Mouse (Mus musculus) T-cell, adult 66 days (primary cell): ENCODE results near the gene Ltbp3. TPM values are rescaled to one million over a fixed set of nuclear protein-coding genes. Genes with fewer than 3 reads are reported as not detected.

ENCODE experiments used
- total RNA-seq, 2 experiments: library from RNA; stranded (reverse); gene quantifications; 3 replicates in 1 of 2; 4 replicates in 1 of 2; pipeline ENCODE4 v1.2.4; 2023

Gene Ltbp3
- total RNA-seq: not detected

DNA sequence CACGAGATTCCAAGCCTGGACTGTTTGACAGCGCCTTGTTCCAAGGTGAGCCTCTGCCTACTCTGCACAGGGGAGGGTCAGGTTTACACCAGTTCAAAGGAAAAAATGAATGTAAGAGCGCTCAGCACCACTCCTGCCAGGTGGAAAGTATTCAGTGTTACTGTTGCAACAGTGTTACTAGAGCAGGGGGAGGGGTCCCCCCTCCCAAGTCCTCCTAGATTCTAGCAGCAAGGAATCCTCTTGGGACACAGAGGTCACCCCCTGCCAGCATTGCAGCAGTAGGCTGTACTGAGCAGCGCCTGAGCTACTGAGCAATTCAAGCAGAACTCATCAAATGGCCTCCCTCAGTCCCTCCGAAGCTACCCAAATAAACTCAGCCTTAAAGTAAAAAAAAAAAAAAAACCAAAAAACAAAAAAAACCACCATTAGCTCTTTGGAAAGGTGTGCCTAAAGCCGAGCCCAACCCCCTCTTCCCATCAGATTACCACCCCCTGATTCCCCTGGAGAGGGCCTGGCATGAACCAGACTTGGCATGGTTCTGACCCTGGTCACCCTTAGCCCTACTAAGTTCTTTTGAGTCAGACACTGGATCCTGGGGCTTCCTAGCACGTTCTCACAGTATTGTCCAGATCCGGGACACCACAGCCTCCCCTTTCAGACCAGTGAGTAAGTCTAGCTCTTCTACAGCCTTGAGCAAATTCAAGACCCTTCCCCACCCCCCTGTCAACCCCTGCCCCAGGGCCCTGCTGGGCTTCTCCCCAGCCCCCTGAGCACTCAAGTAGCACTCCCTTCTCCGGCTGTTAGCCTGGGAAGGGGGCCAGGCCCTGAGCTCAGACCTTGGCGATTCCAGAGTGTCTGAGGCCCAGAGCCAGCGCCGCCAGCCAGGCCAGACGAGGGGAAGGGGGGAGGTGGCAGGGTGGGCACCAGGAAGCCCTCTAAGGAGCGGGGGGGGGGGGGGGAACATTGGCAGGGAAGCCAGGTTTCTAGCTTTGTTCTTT lies at the start of gene Ltbp3:
Gene Ltbp3, plus strand, starts transcription at position 585 of the 998 bp plus-strand sequence.

DNA sequence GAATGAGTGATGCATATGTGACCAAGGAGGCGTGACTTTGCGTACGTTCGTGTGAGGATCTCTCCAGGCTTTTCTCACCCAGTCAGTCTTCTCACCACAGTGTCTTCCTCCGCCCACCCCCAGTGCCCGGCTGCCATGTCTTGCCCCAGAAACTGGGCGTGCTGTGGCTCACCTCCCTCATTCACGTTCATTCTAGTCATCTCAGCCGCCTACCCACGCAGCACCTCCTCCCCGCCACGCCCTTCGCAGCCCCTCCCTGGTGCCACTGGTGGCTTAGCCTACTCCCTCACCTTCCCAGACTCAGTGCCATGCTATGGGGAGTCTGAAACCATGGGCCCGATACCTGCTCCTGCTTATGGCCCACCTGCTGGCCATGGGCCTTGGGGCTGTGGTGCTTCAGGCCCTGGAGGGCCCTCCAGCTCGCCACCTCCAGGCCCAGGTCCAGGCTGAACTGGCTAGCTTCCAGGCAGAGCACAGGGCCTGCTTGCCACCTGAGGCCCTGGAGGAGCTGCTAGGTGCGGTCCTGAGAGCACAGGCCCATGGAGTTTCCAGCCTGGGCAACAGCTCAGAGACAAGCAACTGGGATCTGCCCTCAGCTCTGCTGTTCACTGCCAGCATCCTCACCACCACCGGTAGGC lies 36.4 kb upstream of the Ltbp3 start, which contains the start of gene Kcnk7:
Gene Kcnk7, plus strand, starts transcription at position 205 of the 638 bp plus-strand sequence.

DNA sequence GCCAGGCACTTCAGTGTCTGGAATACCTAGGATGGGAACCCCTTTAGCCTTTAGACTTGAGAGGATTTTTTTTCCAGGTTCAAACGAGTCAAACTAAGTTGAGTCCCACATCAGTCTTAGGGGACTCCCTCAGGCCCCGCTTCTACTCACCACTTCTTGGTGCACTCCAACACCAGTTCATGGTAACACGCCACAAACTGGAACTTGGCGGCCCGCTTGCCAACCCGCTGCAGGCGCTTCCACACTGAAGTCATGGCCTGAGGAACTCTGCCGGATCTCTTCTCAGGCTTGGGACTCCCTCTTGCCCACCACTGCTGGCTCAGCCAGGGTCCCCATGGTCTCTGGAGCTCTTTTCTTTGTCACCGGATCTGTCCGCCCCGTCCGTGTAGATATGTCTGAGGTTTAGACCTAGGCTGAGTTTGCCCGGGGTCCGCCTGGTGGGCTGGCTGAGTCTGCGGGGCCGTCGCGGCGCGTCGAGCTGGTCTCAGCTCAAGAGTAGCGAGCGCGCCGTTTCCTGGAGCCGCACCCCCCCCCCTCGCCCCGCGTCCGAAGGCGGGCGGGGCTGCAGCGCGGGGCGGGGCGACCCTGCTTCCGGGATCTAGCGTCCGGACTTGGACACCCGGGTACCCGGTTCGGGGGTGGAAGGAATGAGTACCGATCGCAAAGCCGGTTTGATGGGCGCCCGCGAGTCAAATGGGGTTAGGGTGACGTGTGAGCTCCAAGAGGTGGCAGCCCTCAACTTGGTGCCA lies 14.8 kb upstream of the Ltbp3 start, which contains the start of gene Ehbp1l1:
Gene Ehbp1l1, minus strand, starts transcription at position 551 of the 749 bp plus-strand sequence.

DNA sequence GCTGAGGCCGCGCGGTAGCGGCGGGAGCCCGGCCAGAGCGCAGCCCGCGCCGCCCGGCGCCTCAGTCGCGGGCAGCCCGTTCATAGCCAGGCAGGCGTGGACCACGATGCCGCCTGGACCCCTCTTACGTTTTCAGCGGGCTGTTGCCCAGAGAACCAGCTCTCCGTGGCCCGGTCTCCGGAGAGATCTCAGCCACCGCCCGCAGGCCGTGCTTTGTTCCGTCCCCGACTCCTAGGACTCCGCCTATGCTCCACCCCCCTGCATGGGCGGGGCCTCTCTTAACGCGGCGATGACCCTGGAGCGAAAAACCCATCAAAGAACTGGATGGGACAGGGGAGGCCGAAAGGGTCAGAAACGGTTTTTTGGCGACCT lies 11.3 kb upstream of the Ltbp3 start, which contains the start of gene Fam89b:
Gene Fam89b, minus strand, starts transcription at position 210 of the 372 bp plus-strand sequence.

DNA sequence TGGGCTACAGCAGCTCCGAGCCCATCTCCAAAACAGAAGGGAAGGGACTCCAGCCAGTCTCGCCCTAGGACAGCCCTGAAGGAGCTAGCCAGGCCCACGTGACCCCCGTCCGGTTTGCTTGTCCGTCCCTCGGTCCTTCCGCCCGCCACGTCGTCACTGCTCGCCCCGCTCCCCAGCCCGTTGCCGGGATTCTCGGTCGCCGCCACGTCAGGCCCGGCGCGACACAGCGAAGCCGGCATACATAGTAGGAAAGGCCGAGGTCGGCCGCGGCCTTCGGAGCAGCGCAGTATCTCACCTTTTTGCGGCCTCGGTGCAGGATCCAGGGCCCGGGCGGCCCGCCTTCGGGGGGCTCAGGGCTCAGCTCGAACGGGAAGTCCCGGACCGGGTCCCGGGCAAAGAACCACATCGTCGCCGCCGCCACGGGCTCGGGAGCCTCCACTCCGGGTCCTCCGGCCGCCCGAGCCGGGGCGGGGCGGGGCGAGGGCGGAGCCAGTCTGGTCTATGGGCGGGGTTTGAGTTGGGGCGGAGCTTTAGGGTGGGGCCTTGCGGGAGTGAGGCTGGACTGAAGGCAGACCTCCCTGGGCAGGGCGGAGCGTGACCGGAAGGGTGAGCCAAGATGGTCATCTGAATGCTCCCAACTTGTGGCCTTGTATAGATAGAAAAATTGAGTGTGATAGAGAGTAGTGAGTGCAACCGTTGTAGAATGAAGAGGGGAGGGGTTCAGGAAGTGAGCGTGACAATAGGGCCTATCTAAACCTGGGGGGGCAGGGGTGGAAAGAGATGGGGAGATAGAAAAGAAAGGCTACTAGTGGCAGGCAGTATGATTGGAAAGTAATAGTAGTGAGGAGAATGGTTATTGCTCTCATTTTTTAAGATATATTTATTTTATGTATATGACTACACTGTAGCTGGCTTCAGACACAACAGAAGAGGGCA lies 30.5 kb downstream of the Ltbp3 start, which contains the start of gene Scyl1:
Gene Scyl1, minus strand, starts transcription at position 495 of the 936 bp plus-strand sequence.

Other genes with a start within 250 kb of the Ltbp3 start
- 1 to 10 TPM; 2.1 to 2.6 TPM for gene 1700020D05Rik, start 237.1 kb upstream of the Ltbp3 start, total RNA-seq
- 10 to 100 TPM in 1 of 2 experiments, 1 to 10 TPM in 1; 9.2 to 10.5 TPM for gene Snx32, start 230.4 kb upstream of the Ltbp3 start, total RNA-seq
- not detected for gene Ovol1, start 180.3 kb upstream of the Ltbp3 start, total RNA-seq
- gene Ap5b1, start 172.9 kb upstream of the Ltbp3 start, total RNA-seq: 10 to 100 TPM; 25.5 to 26.2 TPM
- 100 to 1,000 TPM; 113 TPM for gene Rnaseh2c, start 139.0 kb upstream of the Ltbp3 start, total RNA-seq
- 100 to 1,000 TPM; 120 to 134 TPM for gene Kat5, start 130.7 kb upstream of the Ltbp3 start, total RNA-seq
- gene Rela, start 103.4 kb upstream of the Ltbp3 start, total RNA-seq: 100 to 1,000 TPM; 129 to 143 TPM
- 100 to 1,000 TPM; 205 to 236 TPM for gene Sipa1, start 77.2 kb upstream of the Ltbp3 start, total RNA-seq
- 10 to 100 TPM; 47.9 to 54.0 TPM for gene Map3k11, start 52.2 kb upstream of the Ltbp3 start, total RNA-seq
- gene Pcnx3, start 52.0 kb upstream of the Ltbp3 start, total RNA-seq: 100 to 1,000 TPM; 154 to 180 TPM
- 1 to 10 TPM; 1.1 to 1.3 TPM for gene Kcnk7, start 36.5 kb upstream of the Ltbp3 start, total RNA-seq
- gene Ehbp1l1, start 14.6 kb upstream of the Ltbp3 start, total RNA-seq: 10 to 100 TPM; 33.2 to 33.4 TPM
- 10 to 100 TPM; 33.5 to 40.3 TPM for gene Fam89b, start 11.3 kb upstream of the Ltbp3 start, total RNA-seq
- 10 to 100 TPM; 77.1 to 92.3 TPM for gene Scyl1, start 30.5 kb downstream of the Ltbp3 start, total RNA-seq
- gene Frmd8, start 134.4 kb downstream of the Ltbp3 start, total RNA-seq: 100 to 1,000 TPM; 177 to 193 TPM
- gene Slc25a45, start 136.9 kb downstream of the Ltbp3 start, total RNA-seq: 10 to 100 TPM; 22.3 to 23.2 TPM
- gene Tigd3, start 153.2 kb downstream of the Ltbp3 start, total RNA-seq: 1 to 10 TPM; 4.9 to 6.1 TPM
- gene Dpf2, start 172.1 kb downstream of the Ltbp3 start, total RNA-seq: 100 to 1,000 TPM; 147 to 183 TPM
- under 1 TPM in 1 of 2 experiments, not detected in 1; 0.52 TPM for gene Cdc42ep2, start 183.9 kb downstream of the Ltbp3 start, total RNA-seq
- 10 to 100 TPM; 66.1 to 74.2 TPM for gene Pola2, start 223.3 kb downstream of the Ltbp3 start, total RNA-seq
- not detected for gene Slc22a20, start 245.2 kb downstream of the Ltbp3 start, total RNA-seq